Mouse (Mus musculus): ENCODE measurements around the gene Btbd16. TPM values are rescaled to one million over a fixed set of nuclear protein-coding genes. Genes with fewer than 3 reads are reported as not detected.

Btbd16 gene
- total RNA-seq (2014; rRNA removed) (not detected in 2 replicates), polyA plus RNA-seq (2012; rRNA removed) (0.06 TPM in 1 of 2 replicates, not detected in the other)

DNA sequence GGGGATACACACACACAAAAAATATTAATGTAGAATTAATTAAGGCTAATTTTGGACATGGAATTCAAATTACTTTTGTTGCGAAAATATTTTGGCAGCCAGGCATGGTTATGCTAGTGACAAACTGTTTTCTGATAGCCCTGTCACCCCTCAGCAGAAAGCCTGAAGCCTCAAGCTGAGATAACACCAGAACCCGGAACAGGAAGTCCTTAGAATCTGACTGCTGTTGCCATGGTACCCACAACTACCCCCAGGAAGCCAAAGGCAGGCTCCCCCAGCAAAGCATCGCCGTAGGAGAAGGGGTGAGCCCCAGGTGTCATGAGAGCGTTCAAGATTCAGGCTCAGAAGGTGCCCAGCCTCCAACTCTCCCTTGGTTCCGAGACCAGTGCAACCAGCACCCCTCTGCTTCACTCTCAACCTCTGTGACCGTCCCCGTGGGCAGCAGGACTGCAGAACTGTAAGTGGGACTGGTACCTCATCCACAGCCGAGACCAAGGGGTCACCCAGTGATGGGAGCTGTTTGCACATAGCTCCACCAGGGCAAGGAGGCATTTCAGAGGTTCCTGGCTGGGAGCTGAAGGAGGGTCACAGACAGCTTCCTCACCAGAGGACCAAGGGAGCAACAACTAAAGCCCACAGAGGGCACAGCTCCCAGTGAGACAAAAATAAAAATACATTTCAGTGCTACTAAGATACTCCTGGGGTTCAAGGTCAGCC is at the start of gene Btbd16:
Gene Btbd16 (plus strand): TSS at position 156 of the 717 bp plus-strand sequence.
- no peak within 1 kb of the TSS for H3K27ac ChIP-seq (replicated peaks; ENCODE audit: insufficient read depth, low read depth, low read length)
- no peaks in the 10 kb centered on the region for H3K4me1 ChIP-seq (ENCODE audit: control insufficient read depth, insufficient read depth, low read length)
- 64% methylated on average over 9 of the region's 9 CpGs for WGBS
- DNase-seq (ENCODE audit: extremely low read depth, low read depth, low spot score), result no peak
- no peak for TF ChIP-seq CTCF (IDR thresholded peaks at IDR 0.05; ENCODE audit: low read depth, low read length)
- no peak for TF ChIP-seq POLR2A (IDR thresholded peaks at IDR 0.05; ENCODE audit: extremely low read depth, insufficient read depth, low read length)
- no peak within 1 kb of the TSS for H3K4me3 ChIP-seq (ENCODE audit: insufficient read depth, low read depth, low read length)
- peaks cover 6% of the 10 kb centered on the region; the same call in 1 of the 2 replicates for H3K27me3 ChIP-seq (ENCODE audit: control insufficient read depth, insufficient read depth, low read length)
- no peaks in the 10 kb centered on the region for H3K79me2 ChIP-seq (ENCODE audit: control insufficient read depth, insufficient read depth, low read length)
- no peaks in the 10 kb centered on the region for H3K36me3 ChIP-seq (ENCODE audit: control insufficient read depth, insufficient read depth, low read length)
- no peak within 1 kb of the TSS for H3K9ac ChIP-seq (ENCODE audit: low read depth, low read length)

DNA sequence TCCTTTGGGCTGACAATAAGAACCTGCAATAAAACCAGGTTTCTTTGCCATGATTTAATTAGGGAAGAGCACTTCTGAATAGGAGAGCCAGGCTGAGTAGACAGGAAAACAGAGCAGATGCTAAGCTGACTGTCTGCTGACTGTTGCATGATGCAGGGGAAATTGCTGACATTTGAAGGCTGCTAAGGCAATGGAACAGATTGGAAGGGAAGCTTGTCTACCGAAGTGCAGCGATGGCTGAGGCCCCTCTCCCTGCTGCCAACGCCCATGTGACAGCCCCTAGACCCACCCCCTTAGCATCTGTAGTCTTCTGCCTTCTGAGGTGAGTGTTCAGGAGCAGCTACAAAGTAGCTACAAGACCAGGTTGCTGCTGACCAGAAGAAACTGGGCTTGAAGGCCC is 47.7 kb upstream of the Btbd16 start:
- Histone ChIP-seq H3K9ac (ENCODE audit: low read depth, low read length) (no peak overlapping the region), H3K79me2 (ENCODE audit: control insufficient read depth, insufficient read depth, low read length) (no peaks in the 10 kb centered on the region), H3K4me1 (ENCODE audit: control insufficient read depth, insufficient read depth, low read length) (no peaks in the 10 kb centered on the region), H3K36me3 (ENCODE audit: control insufficient read depth, insufficient read depth, low read length) (peaks cover 4% of the 10 kb centered on the region; the same call in 1 of the 2 replicates), H3K27me3 (ENCODE audit: control insufficient read depth, insufficient read depth, low read length) (no peaks in the 10 kb centered on the region), H3K27ac (replicated peaks; ENCODE audit: insufficient read depth, low read depth, low read length) (no peak overlapping the region), H3K4me3 (ENCODE audit: insufficient read depth, low read depth, low read length) (no peak overlapping the region)
- 80% methylated on average over 3 of the region's 3 CpGs for WGBS
- TF ChIP-seq CTCF (IDR thresholded peaks at IDR 0.05; ENCODE audit: low read depth, low read length) (no peak), POLR2A (IDR thresholded peaks at IDR 0.05; ENCODE audit: extremely low read depth, insufficient read depth, low read length) (no peak)
- DNase-seq (ENCODE audit: extremely low read depth, low read depth, low spot score), result no peak

DNA sequence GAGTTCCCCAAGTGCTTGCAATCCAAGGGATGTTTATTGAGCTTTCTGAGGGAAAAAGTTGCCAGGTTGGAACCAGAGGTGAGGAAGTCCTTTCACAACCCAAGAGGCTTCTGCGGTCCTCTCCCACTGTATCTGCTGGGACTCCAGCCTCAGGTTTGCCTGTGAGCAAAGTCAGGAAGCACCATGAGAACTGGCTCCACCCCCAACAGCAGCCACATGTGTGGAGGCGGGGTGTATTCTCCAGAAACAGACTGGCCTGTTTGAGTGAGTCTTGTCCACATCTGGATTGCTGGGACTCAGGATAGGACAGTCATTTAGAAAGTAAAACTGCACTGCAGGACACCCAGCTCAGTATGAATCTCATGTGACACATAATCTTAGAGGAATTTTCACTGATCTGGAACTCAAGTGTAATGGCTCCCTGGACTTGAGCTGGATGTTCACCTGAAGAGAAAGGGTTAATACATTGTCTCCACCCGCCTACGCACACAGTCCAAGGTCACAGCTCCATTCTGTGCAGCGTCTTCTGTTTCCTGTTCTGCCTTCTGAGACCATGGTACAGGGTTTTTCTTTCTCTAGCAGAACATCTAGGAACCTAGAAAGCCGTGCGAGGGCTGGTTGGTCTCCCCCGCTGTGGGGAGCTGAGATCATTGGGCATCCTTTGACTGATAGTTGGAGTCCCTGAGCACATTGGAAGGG is 47.0 kb upstream of the Btbd16 start:
- Histone ChIP-seq H3K27me3 (ENCODE audit: control insufficient read depth, insufficient read depth, low read length) (no peaks in the 10 kb centered on the region), H3K4me1 (ENCODE audit: control insufficient read depth, insufficient read depth, low read length) (no peaks in the 10 kb centered on the region), H3K79me2 (ENCODE audit: control insufficient read depth, insufficient read depth, low read length) (no peaks in the 10 kb centered on the region), H3K27ac (replicated peaks; ENCODE audit: insufficient read depth, low read depth, low read length) (no peak overlapping the region), H3K9ac (ENCODE audit: low read depth, low read length) (no peak overlapping the region), H3K36me3 (ENCODE audit: control insufficient read depth, insufficient read depth, low read length) (peaks cover 4% of the 10 kb centered on the region; the same call in 1 of the 2 replicates), H3K4me3 (ENCODE audit: insufficient read depth, low read depth, low read length) (no peak overlapping the region)
- DNase-seq (ENCODE audit: extremely low read depth, low read depth, low spot score), result peak; percentile 4
- WGBS, result 62% methylated on average over 8 of the region's 8 CpGs
- TF ChIP-seq CTCF (IDR thresholded peaks at IDR 0.05; ENCODE audit: low read depth, low read length), result no peak
- no peak for TF ChIP-seq POLR2A (IDR thresholded peaks at IDR 0.05; ENCODE audit: extremely low read depth, insufficient read depth, low read length)

- 83% methylated on average over 4 of the region's 4 CpGs for WGBS
- Histone ChIP-seq H3K27me3 (ENCODE audit: control insufficient read depth, insufficient read depth, low read length) (no peaks in the 10 kb centered on the region), H3K9ac (ENCODE audit: low read depth, low read length) (no peak overlapping the region), H3K4me3 (ENCODE audit: insufficient read depth, low read depth, low read length) (no peak overlapping the region), H3K79me2 (ENCODE audit: control insufficient read depth, insufficient read depth, low read length) (no peaks in the 10 kb centered on the region), H3K27ac (replicated peaks; ENCODE audit: insufficient read depth, low read depth, low read length) (no peak overlapping the region), H3K4me1 (ENCODE audit: control insufficient read depth, insufficient read depth, low read length) (no peaks in the 10 kb centered on the region), H3K36me3 (ENCODE audit: control insufficient read depth, insufficient read depth, low read length) (peaks cover 4% of the 10 kb centered on the region; the same call in 1 of the 2 replicates)
- no peak for TF ChIP-seq POLR2A (IDR thresholded peaks at IDR 0.05; ENCODE audit: extremely low read depth, insufficient read depth, low read length)
- no peak for TF ChIP-seq CTCF (IDR thresholded peaks at IDR 0.05; ENCODE audit: low read depth, low read length)
- no peak for DNase-seq (ENCODE audit: extremely low read depth, low read depth, low spot score)
Measured at GRCm38 (mm10) chr7:130727560-130727959, 46.3 kb upstream of the Btbd16 start.

- H3K9ac ChIP-seq (ENCODE audit: low read depth, low read length), result no peak overlapping the region
- WGBS, result 96% methylated on average over 7 of the region's 7 CpGs
- peaks cover 19% of the 10 kb centered on the region for H3K36me3 ChIP-seq (ENCODE audit: control insufficient read depth, insufficient read depth, low read length)
- H3K4me3 ChIP-seq (ENCODE audit: insufficient read depth, low read depth, low read length), result no peak overlapping the region
- DNase-seq (ENCODE audit: extremely low read depth, low read depth, low spot score), result no peak
- no peaks in the 10 kb centered on the region for H3K4me1 ChIP-seq (ENCODE audit: control insufficient read depth, insufficient read depth, low read length)
- H3K79me2 ChIP-seq (ENCODE audit: control insufficient read depth, insufficient read depth, low read length), result no peaks in the 10 kb centered on the region
- TF ChIP-seq POLR2A (IDR thresholded peaks at IDR 0.05; ENCODE audit: extremely low read depth, insufficient read depth, low read length), result no peak
- TF ChIP-seq CTCF (IDR thresholded peaks at IDR 0.05; ENCODE audit: low read depth, low read length), result no peak
- H3K27ac ChIP-seq (replicated peaks; ENCODE audit: insufficient read depth, low read depth, low read length), result no peak overlapping the region
- H3K27me3 ChIP-seq (ENCODE audit: control insufficient read depth, insufficient read depth, low read length), result no peaks in the 10 kb centered on the region
Measured at GRCm38 (mm10) chr7:130731792-130732191, 42.1 kb upstream of the Btbd16 start.

All from liver, adult 2 months (tissue).